Mouse (Mus musculus) common myeloid progenitor, adult 5-6 weeks (primary cell): Measurements from ENCODE around the gene Olfr487. TPM values are rescaled to one million over a fixed set of nuclear protein-coding genes. Genes with fewer than 3 reads are reported as not detected.
"Not testable (repeated sequence)": the region's sequence is repeated elsewhere in the genome, so short reads cannot be mapped to it uniquely, and the experiment has no call there.

Experiments used
- ATAC-seq: replicated peaks from 2 replicates; pipeline ENCODE4 v1.8.0; 2016; ENCODE audit warnings: low read depth, mild to moderate bottlenecking, moderate TSS enrichment, inconsistent platforms; ENCODE audit not compliant: poor library complexity, severe bottlenecking
- total RNA-seq: library from RNA; stranded (forward); fragments of 200-1000, 187-1606 nt; gene quantifications from 2 replicates; pipeline ENCODE4 v1.2.3, GENCODE M21; 2017

The Olfr487 gene
- not detected in 2 replicates for total RNA-seq

- not testable (repeated sequence) for ATAC-seq
These were observed at the start of gene Olfr487 for GRCm38 (mm10) chr7:108214536-108214935. TSS of gene Olfr487 (minus strand) at chr7:108214636.

- ATAC-seq = no peak
These were observed 43.8 kb upstream of the Olfr487 start, which contains the start of gene Olfr488 for GRCm38 (mm10) chr7:108258247-108258646. TSS of gene Olfr488 (minus strand) at chr7:108258347.

- ATAC-seq = no peak
These were observed 19.1 kb upstream of the Olfr487 start for GRCm38 (mm10) chr7:108233551-108233950.

GRCm38 (mm10) chr7:108196938-108197337 is 17.5 kb downstream of the Olfr487 start:
- no peak for ATAC-seq

- ATAC-seq = not testable (repeated sequence)
These were observed 18.1 kb downstream of the Olfr487 start for GRCm38 (mm10) chr7:108196337-108196736.

GRCm38 (mm10) chr7:108192714-108193113 is 21.7 kb downstream of the Olfr487 start:
- ATAC-seq = not testable (repeated sequence)

GRCm38 (mm10) chr7:108191196-108191595 is 23.2 kb downstream of the Olfr487 start:
- not testable (repeated sequence) for ATAC-seq

GRCm38 (mm10) chr7:108185237-108185636 is 29.2 kb downstream of the Olfr487 start:
- ATAC-seq = not testable (repeated sequence)

- ATAC-seq = not testable (repeated sequence)
These were observed 30.0 kb downstream of the Olfr487 start for GRCm38 (mm10) chr7:108184401-108184800.

GRCm38 (mm10) chr7:108172642-108173041 is 41.8 kb downstream of the Olfr487 start, which contains the start of gene Olfr486:
TSS of gene Olfr486 (minus strand) at chr7:108172742.
- not testable (repeated sequence) for ATAC-seq

GRCm38 (mm10) chr7:108159771-108160170 is 54.7 kb downstream of the Olfr487 start, which contains the start of gene Olfr485:
TSS of gene Olfr485 (minus strand) at chr7:108159871.
- ATAC-seq = no peak

Other genes starting within 250 kb of the Olfr487 start
- not detected in 2 replicates for gene Olfr476, start 249.8 kb downstream of the Olfr487 start, total RNA-seq
- not detected in 2 replicates for gene Olfr477, start 227.9 kb downstream of the Olfr487 start, total RNA-seq
- not detected in 2 replicates for gene Olfr478, start 180.6 kb downstream of the Olfr487 start, total RNA-seq
- gene Olfr479, start 163.9 kb downstream of the Olfr487 start, total RNA-seq = not detected in 2 replicates
- gene Olfr480, start 147.3 kb downstream of the Olfr487 start, total RNA-seq = not detected in 2 replicates
- gene Olfr481, start 134.8 kb downstream of the Olfr487 start, total RNA-seq = not detected in 2 replicates
- gene Olfr482, start 117.0 kb downstream of the Olfr487 start, total RNA-seq = 0.09 and 0.15 TPM in 2 replicates
- not detected in 2 replicates for gene Olfr483, start 113.8 kb downstream of the Olfr487 start, total RNA-seq
- gene Olfr484, start 87.2 kb downstream of the Olfr487 start, total RNA-seq = not detected in 2 replicates
- gene Olfr485, start 54.8 kb downstream of the Olfr487 start, total RNA-seq = not detected in 2 replicates
- gene Olfr486, start 41.9 kb downstream of the Olfr487 start, total RNA-seq = not detected in 2 replicates
- not detected in 2 replicates for gene Olfr488, start 43.7 kb upstream of the Olfr487 start, total RNA-seq
- not detected in 2 replicates for gene Olfr490, start 74.3 kb upstream of the Olfr487 start, total RNA-seq
- gene Olfr491, start 98.8 kb upstream of the Olfr487 start, total RNA-seq = not detected in 2 replicates
- gene Olfr492, start 109.0 kb upstream of the Olfr487 start, total RNA-seq = not detected in 2 replicates
- gene Olfr493, start 132.3 kb upstream of the Olfr487 start, total RNA-seq = not detected in 2 replicates
- not detected in 2 replicates for gene Olfr494, start 150.7 kb upstream of the Olfr487 start, total RNA-seq
- gene Olfr495, start 178.5 kb upstream of the Olfr487 start, total RNA-seq = not detected in 2 replicates
- gene Olfr497, start 205.8 kb upstream of the Olfr487 start, total RNA-seq = not detected in 2 replicates